Mouse (Mus musculus) heart, postnatal 4 days (tissue): ENCODE measurements around the gene Shank2. TPM values are rescaled to one million over a fixed set of nuclear protein-coding genes. Genes with fewer than 3 reads are reported as not detected.

Experiments used
- DNase-seq: peaks from one replicate; pipeline ENCODE4 v3.0.0; 2021
- total RNA-seq, 2 experiments: library from RNA; stranded (reverse); gene quantifications; 2 replicates each; pipeline ENCODE4 v1.2.3; 2021

Gene Shank2
- total RNA-seq, 2 experiments from 2014 or later = 0.88 to 0.97 TPM

DNA sequence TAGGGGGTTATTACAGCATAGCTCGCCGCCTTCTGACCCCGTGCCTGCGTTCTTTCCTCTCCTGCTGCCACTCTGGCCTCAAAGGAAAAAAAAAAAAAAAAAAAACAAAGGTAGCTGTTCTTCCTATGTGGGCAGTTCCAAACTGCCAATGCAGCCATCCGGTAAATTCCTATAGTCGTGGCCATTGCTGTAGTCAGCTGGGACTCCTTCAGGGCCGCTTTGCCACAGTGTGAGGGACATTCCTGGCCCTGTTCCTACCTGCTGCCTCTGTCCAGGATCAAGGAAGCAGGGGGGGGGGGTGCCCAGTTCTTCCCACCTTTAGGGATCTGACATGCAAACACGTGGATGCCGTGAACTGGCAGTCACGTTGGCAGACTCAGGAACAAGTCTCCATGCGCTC, 29.1 kb downstream of the Shank2 start:
- DNase-seq = no peak

- no peak for DNase-seq
These were observed 29.9 kb downstream of the Shank2 start for GRCm38 (mm10) chr7:144031611-144032010.

GRCm38 (mm10) chr7:144037541-144037940, 35.8 kb downstream of the Shank2 start:
- DNase-seq = no peak

- peak; percentile 77 for DNase-seq
These were observed 36.4 kb downstream of the Shank2 start for GRCm38 (mm10) chr7:144037966-144038669.

DNA sequence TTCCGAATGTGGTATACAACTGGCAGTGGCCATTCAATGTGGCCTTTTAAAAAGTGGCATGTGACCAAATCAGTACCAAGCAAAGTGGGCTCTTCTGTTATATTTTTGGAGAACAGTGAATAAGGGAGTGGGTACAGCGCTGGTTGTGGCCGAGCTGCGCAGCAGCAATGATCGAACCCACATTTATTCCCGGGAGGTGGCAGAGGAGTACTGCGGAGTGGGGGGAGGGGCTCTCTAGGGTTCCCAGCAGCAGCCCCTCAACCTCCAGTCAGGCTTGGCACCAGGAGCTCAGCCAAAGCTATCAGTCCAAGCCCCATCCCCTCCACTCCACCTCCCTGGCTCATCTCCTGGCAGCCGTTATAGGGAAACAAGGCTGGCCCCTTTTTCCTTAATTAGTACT, 37.0 kb downstream of the Shank2 start:
- no peak for DNase-seq

DNA sequence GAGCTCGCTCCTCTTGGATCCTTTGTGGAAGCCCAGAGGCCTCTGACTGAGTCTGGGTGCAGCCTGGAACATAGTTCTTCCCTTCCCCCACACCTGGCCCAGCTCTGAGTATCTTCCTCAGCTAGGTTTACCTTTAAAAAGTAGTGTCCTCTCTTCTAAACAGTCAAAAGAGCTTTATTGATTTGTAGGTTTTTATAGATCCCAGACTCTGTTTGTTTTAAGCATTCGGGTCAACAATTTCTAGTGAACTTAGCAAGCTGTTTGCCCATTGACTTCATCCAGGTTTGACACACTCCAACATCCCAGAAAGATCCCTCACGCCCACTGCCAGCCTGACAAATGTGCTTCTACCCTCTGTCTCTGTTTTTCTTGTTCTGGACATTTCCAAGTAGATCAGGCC, 38.6 kb downstream of the Shank2 start:
- no peak for DNase-seq

- peak; percentile 41 for DNase-seq
These were observed 50.3 kb downstream of the Shank2 start for GRCm38 (mm10) chr7:144052076-144052475.

DNA sequence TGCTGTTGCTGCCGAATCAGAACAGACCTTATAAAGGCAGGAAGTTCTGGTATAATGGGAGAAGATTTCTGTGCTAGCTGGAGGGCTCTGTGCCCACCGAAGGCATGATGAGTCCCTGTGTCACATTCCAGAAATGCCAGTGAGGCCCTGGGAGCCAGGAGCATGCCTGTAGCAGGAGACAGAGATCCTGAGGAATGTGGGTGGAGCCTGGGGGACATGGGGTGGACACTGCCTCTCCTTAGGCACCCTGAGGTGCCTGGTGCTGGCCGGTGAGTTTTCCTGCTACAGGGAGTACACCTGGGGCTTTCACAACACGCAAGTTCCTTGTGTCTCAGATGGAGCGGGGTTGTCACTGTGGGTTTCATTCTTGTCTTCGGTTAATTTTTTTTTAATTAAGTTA, 53.5 kb downstream of the Shank2 start:
- DNase-seq = no peak

- peak; percentile 38 for DNase-seq
These were observed 54.2 kb downstream of the Shank2 start for GRCm38 (mm10) chr7:144055702-144056531.

DNA sequence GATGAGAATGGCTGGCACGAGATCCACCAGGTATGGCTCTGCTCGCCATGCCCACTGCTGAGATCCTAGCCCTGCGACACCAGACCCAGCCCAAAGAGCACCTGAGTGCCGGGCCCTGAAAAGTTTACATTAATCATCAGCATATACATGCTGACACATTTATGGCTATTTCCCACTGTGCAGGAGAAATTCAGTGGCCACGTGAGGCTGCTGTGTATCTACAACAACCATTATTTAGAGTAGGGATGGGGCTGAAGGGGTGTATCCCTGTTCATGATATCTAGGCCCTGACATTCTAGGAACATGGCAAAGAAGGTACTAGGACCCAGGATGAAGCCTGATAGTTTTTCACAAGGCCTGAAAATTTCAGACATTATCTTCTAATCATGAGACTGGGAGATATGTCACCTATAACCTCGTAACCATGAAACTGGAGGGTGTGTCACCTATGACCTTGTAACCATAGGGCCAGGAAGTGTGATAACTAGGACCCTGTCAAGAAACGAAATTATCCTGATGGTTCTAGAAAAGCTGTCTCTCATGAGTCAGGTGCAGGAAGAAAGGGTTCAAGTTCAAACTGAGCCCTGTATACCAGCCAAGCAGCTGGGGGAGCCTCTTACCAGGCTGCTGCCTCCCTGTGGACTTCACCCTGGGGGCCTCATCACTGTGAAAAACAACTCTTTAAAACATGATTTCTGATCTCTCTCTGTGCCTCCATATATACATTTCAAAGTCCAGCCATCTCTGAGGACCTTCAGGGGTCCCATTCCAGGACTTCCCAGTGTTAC, 68.6 kb downstream of the Shank2 start:
- no peak for DNase-seq

DNA sequence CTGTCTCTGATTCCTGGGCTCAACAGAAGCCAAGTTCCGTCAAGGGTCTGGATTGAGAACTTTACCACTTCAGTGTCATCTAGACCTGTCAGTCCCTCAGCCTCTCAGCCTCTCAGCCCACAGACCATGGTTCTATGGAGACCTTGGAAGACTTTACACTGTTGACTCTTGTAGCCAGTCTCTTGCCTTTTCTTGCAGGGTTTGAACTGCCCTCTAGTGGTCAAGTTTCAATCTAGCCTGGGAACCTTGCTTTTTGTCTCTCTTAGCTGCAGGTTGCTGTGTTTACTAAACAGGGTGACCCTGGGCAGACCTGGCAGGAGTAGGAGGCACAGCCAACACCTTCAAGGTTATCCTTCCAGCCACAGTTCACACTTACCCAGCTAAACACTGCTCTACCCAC, 70.5 kb downstream of the Shank2 start:
- DNase-seq = peak; percentile 17

DNA sequence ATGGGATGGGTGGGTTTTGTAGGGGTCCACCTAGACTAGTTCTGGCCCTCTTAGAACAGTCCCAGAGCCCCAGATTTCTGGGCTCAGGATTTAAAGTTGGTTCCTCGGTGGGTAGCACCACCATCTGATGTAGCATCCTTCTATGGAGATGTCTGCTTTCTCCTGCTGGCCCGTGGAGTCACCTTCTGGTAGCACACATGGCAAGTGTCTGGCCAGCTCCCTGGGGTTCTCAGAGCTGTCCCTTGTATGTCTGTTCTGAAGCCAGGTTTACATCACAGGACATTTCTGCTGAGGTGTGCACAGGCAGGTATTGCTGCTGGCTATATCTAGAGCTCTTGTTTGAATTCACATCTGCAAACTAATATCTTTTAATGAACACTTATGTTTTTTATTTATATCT, 71.1 kb downstream of the Shank2 start:
- DNase-seq = no peak

DNA sequence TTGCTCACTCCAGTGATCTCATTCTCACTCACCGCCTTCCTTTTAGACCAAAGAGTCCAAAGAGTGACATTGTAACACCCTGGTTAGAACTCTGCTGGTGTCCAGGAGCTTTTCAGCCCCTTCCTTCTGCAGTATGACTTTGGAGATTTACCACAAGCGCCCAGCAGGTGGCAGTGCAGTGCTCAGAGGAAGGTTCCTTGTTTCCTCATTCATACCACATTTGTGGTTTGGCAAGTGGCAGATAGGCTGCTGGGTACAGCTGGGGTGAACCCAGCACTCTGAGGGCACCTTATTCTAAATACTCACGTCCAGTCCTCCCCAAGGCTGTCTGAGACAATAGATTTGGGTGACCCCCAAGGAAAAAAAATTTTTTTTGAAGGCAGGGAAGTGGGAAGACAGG, 73.0 kb downstream of the Shank2 start:
- peak; percentile 76 for DNase-seq

- DNase-seq = peak; percentile 37
These were observed 76.9 kb downstream of the Shank2 start for GRCm38 (mm10) chr7:144078661-144079060.

DNA sequence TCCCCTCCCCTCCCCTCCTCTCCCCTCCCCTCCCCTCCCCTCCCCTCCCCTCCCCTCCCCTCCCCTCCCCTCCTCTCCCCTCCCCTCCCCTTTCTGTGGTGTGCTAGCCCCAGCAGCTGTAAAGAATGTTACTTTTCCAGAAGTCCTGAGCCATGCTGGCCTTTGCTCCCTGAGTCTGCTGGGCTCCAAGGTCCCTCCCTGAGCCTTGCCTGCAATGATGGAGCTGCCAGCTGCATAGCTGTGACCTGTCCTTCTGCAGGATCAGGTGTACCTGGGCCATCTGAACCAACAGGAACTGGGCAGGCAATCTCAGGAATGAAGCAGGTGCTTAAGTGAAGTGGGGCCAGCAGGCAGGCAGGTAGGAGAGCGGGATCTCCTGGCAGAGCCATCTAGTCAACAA, 78.1 kb downstream of the Shank2 start:
- DNase-seq = no peak

GRCm38 (mm10) chr7:144081448-144081847, 79.7 kb downstream of the Shank2 start:
- peak; percentile 59 for DNase-seq

DNA sequence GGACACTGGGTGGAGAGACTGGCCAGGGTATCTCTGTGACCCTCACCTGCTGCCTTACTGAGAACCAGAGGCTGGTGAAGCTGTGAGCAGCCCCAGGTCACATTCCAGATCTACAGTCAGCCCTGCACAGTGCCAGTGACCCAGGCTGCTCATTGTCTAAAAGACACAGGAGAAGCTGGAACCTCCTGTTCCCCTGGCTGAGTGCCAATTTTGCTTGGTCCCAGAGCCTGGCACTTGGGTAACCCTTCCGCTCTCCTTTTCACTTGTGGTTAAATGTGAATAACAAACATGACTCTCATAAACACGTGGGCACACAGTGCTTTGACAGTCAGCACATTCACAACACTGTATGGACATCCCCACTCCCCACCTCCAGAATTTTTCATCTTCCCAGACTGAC, 80.2 kb downstream of the Shank2 start:
- peak; percentile 14 for DNase-seq

DNA sequence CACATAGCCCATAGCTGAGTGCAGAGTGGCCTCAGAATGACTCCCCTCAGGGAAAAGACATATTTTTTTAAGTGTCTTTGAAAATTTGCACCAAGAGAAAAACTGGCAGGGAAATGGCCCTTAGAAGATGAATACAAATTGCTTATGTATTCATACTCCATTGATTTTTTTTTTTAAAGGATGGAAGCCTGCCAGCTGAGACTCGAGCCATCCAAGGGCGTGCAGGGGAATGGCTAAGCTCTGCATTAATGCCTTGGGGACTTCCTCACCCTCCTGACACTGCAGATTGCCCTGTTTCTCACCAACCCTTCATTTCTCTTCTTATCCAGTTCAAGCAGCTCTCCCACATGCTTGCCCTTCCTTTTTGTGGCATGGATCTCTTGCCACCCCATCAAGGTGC, 85.5 kb downstream of the Shank2 start:
- DNase-seq = no peak

DNA sequence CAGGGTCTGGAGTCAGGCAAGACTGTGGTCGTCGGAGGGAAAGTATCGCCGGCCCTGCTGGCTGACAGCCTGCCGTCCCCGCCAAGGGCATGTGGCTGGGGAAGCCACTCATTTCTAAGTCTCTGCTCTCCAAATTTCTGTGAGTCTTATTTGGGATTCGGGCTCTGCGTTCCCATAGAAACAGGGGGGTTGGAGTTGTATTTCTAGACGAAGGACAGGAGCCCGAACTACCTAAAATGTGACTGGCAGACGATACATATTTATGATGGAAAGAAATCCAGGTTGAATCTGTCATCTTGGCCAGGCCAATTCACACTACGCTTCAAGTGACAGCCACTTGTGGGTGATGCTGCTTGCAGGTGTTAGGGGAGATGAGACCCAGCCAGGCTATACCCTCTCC, 92.4 kb downstream of the Shank2 start:
- no peak for DNase-seq

DNA sequence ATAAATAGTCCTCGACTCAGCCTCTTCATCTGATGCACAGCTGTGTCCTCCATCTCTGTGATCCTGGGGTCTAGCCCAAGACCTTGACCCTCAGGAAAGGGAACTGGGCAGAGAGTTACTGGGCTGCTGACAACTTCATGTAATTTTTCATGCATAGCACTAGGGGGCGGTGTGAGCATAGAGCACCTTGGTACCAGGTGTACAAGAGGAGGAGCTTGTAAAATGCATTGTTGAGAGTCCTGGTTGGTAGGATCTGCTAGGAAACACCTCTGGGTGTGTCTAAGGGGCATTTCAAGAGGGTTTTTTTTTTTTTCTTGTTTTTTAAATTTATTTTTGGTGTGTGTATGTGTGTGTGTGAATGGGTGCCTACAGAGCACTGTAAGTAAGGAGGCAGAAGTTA, 95.6 kb downstream of the Shank2 start:
- peak; percentile 29 for DNase-seq

DNA sequence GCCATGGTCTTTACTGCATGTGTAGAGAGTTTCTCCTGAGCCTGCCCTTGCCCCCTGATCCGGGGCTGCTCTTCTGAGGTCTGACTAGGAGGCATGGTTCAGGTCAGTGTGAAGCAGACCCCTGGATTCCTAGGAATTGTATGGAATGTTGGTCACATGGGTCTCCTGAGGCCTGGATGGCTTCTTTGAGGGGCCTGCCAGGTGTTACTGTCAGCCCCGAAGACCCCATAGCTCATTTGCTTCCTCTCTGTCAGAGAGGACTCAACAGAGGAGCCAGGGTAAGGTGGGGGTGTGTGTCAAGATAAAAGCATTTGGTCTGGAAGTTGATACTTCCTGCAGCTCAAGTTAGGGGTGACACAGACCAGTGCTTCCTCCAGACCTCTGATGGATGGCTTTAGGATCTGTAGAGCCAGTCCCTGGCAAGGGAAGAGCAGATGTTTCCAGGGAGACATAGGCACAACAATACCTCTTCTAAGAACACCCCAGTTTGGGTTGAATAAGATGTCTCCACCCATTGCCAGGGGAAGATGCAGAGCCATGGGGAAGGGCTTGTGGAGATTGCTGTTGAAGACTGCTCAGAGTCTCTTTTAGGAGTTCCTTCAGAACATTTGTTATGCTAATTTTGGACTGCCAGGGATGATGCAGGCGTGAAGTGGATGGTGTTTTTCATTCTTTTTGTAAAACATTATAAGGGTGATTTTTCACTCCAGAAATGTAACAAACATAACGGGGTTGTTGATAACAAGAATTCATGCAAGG, 100.7 kb downstream of the Shank2 start:
- no peak for DNase-seq

DNA sequence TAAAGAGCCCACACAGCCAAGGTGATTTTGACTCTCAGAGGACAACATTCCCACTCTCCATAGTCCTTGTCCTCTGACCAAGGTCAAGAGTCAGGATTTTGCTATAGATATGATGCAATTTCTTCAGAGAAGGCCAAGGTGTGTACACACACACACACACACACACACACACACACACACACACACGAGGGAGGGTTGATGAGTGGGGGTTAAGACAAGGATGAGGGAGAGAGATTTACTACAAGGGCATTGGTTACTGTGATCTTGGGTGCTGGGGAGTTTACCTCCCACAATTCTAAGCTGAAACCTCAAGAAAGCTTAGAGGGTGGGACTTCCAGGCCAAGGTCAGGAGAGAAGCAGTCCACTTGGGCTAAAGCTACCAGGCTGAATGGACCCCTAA, 104.2 kb downstream of the Shank2 start:
- no peak for DNase-seq
